Mouse (Mus musculus) neutrophil, adult 5-6 weeks (primary cell): Measurements from ENCODE around the gene Rwdd2a. TPM values are rescaled to one million over a fixed set of nuclear protein-coding genes. Genes with fewer than 3 reads are reported as not detected.
"Not testable (repeated sequence)": the region's sequence is repeated elsewhere in the genome, so short reads cannot be mapped to it uniquely, and the experiment has no call there.

Source experiments
- ATAC-seq: fragments of 151-379, 151-347 bp; 2 replicates; pipeline ENCODE4 v1.8.0; 2017; ENCODE audit warnings: mild to moderate bottlenecking, moderate TSS enrichment; ENCODE audit not compliant: insufficient number of reproducible peaks, poor library complexity, low FRiP score, severe bottlenecking; ENCODE audit errors: extremely low read depth
- total RNA-seq: library from RNA; stranded (forward); fragments of 200-1000 nt; gene quantifications from 2 replicates; pipeline ENCODE4 v1.2.3, GENCODE M21; 2017

Rwdd2a gene
- total RNA-seq, 1 experiment from 2014 or later, result 4.0 TPM

DNA sequence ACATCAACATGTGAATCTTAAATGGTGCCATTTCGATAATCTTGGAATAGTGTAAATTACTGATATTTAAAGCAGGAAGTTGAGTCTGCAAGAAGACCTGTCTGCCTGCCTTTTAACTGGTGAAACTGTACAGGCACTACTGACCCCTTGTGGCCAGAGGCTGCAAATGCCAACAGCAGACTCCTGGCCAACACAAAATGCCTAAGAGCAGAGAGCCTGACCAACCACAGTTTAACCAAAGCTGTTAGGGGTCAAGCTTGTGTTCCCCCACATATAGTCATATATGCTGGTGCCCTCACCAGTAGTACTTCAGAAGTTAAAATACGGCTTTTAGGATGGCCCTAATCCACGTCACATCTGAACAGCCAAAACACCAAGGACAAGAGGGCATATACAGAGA is 11.9 kb downstream of the Rwdd2a start:
- peak; percentile 94 for ATAC-seq

- no peak for ATAC-seq
These were observed 15.4 kb downstream of the Rwdd2a start for GRCm38 (mm10) chr9:86587019-86587795.

DNA sequence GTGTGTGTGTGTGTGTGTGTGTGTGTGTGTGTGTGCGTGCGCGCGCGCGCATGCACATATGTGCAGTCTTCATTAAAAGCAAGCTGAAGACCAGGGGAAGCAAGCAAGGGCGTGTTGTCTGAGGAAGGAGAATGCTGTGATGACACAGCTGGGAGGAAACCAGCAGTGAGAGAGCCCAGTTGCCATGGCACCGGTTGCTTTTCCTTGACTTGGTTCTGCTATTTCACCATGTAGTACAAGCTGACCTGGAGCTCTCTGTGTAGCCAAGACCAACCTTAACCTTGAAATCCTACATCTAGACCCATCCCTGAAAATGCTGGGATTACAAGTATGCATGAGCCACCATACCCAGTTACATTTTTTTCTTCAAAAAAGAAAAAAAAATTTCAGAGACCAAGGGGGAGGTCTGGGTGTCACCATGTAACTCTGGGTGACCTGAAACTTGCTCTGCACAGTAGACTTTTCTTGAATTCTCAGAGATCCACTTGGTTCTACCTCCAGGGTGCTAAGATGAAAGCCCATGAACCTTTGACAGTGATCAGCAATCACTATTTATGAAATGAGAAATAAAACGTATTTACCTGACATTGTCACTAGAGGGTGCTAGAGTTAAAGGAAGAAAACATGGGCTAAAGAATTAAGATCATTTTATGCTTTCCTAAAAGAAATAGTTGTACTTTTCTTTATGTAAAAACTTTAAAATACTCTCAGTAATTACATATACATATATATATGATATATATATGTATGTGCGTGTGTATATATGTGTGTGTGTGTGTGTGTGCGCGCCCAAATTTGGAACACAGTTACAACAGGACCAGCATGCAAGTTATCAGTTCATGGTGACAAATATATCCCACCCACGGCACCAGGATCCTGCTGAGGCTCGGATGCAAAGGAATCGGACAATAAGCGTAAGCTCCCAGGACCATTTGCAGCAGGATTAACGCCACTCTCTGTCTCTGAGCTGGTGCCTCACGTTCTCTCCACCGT is 21.2 kb downstream of the Rwdd2a start:
- peak; percentile 71; the same call in 1 of the 2 replicates for ATAC-seq

- ATAC-seq, result not testable (repeated sequence)
These were observed 22.6 kb downstream of the Rwdd2a start for GRCm38 (mm10) chr9:86594357-86594767.

GRCm38 (mm10) chr9:86596983-86597382 is 25.2 kb downstream of the Rwdd2a start:
- not testable (repeated sequence) for ATAC-seq

GRCm38 (mm10) chr9:86599723-86600303 is 28.0 kb downstream of the Rwdd2a start:
- ATAC-seq, result no peak

DNA sequence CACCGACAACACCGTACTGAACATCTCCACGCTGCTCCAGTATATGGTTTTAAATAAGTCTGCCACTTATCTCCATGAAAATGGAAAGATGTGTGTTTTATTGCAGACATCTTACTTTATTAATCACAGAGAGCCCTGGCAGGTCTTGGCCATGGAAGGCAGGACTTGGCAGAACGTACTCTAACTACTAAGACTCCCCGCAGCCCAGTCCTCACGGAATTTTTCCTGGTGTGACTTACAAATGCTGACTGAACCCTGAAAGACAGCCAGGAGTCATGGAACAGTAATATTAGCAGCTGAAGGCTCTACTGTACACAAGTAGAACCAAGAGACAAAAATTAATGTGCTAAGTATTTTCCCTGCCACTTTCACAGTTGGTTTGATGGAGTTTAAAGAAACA is 34.0 kb downstream of the Rwdd2a start:
- no peak for ATAC-seq

GRCm38 (mm10) chr9:86612091-86612490 is 40.3 kb downstream of the Rwdd2a start:
- ATAC-seq, result no peak

- ATAC-seq, result no peak
These were observed 44.0 kb downstream of the Rwdd2a start for GRCm38 (mm10) chr9:86615765-86616164.

GRCm38 (mm10) chr9:86617837-86618492 is 46.2 kb downstream of the Rwdd2a start:
- ATAC-seq, result no peak

DNA sequence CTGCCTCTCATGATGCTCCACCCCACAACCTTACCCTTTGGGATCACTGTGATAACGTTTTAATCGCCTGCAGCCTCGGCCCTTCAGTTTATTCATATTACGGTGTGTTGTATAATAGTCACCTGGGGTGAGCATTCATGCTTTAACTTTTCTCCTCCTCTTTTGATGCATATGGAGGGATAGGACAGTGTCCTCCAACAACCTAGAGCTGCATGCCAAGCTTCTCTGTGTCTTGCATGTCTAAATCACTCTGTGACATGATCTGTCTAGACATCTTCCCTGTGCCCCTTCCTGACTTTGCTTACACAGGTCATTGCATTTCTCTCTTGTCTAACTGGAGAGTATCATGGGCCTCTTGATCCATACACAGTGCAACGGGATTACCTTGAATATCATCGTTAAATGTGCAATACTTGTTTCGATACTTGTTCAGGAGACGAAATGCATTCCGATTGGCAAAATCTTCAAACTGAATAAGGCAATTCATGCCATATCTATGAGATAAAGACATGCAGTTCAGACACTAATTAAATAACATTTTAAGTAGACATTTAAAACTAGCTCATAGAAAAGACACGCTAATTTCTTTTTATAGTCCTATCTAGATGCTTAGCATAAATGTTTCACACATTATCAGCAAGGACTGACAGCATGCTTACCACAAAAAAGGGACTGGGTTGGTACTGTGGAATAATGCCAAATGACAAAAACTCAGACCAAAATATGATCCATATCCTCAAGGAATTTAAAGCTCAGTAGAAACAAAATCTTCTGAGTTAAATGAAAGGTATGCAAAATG is 47.7 kb downstream of the Rwdd2a start:
- ATAC-seq, result no peak

- no peak for ATAC-seq
These were observed 50.3 kb downstream of the Rwdd2a start for GRCm38 (mm10) chr9:86622062-86622461.

GRCm38 (mm10) chr9:86624039-86624438 is 52.2 kb downstream of the Rwdd2a start:
- ATAC-seq, result no peak

Other genes starting within 250 kb of the Rwdd2a start
- 1.2 and 2.1 TPM in 2 replicates for gene Ube2cbp, start 107.0 kb upstream of the Rwdd2a start, total RNA-seq
- gene Dop1a, start 104.8 kb upstream of the Rwdd2a start, total RNA-seq, result 57.0 and 57.7 TPM in 2 replicates
- gene Pgm3, start 149 bp upstream of the Rwdd2a start, total RNA-seq, result 9.9 and 11.2 TPM in 2 replicates
- gene Me1, start 124.0 kb downstream of the Rwdd2a start, total RNA-seq, result not detected in 2 replicates
- gene Prss35, start 171.7 kb downstream of the Rwdd2a start, total RNA-seq, result not detected in 2 replicates